Mouse (Mus musculus): ENCODE data around the gene Atxn3. TPM values are rescaled to one million over a fixed set of nuclear protein-coding genes. Genes with fewer than 3 reads are reported as not detected.

Atxn3 gene
- polyA plus RNA-seq, 1 experiment: 0.76 TPM

DNA sequence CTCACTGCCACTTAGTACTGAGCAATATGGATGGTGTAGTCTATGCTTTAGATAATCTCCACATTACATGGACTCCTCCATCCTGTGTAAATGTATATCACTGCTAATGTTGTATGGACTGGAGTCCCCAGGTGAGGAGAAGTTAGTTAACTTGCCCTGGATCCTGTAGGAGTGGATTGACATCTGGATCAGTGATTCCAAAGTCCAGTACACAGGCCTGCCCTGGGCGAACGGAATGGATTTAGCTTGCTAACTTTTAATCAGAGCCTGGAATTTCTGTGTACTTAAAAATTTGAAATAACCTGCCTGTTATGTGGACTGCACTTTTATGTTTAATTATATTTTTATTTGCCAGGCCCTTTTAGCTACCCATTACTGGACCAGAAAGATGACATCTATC, 23.5 kb upstream of the Atxn3 start:
- WGBS: 49% methylated on average over 2 of the region's 2 CpGs
- Histone ChIP-seq H3K4me1 (ENCODE audit: control insufficient read depth, insufficient read depth, insufficient read length, low read length) (peaks cover 5% of the 10 kb centered on the region; the same call in 1 of the 2 replicates), H3K27ac (ENCODE audit: insufficient read depth, low read depth, low read length) (no peak overlapping the region)

GRCm38 (mm10) chr12:101980266-101980665, 22.2 kb upstream of the Atxn3 start:
- 55% methylated on average over 5 of the region's 5 CpGs for WGBS
- no peak overlapping the region for H3K27ac ChIP-seq (ENCODE audit: insufficient read depth, low read depth, low read length)
- H3K4me1 ChIP-seq (ENCODE audit: control insufficient read depth, insufficient read depth, insufficient read length, low read length): peaks cover 5% of the 10 kb centered on the region; the same call in 1 of the 2 replicates
- H3K27me3 ChIP-seq (ENCODE audit: control insufficient read depth, insufficient read depth, low read length): no peaks in the 10 kb centered on the region
- peaks cover 25% of the 10 kb centered on the region for H3K36me3 ChIP-seq (ENCODE audit: control insufficient read depth, insufficient read depth, low read length)
- no peak overlapping the region for H3K4me3 ChIP-seq (ENCODE audit: low read depth, low read length)
- no peak for TF ChIP-seq CTCF (IDR thresholded peaks at IDR 0.05; ENCODE audit: extremely low read depth, insufficient read length, insufficient replicate concordance, low read depth, low read length)
- no peak for TF ChIP-seq POLR2A (IDR thresholded peaks at IDR 0.05; ENCODE audit: low read depth, low read length)

More for the DNA sequence above, 23.5 kb upstream of the Atxn3 start:
- Histone ChIP-seq H3K4me3 (ENCODE audit: low read depth, low read length) (no peak overlapping the region), H3K36me3 (ENCODE audit: control insufficient read depth, insufficient read depth, low read length) (peaks cover 29% of the 10 kb centered on the region), H3K27me3 (ENCODE audit: control insufficient read depth, insufficient read depth, low read length) (no peaks in the 10 kb centered on the region)
- no peak for TF ChIP-seq POLR2A (IDR thresholded peaks at IDR 0.05; ENCODE audit: low read depth, low read length)
- TF ChIP-seq CTCF (IDR thresholded peaks at IDR 0.05; ENCODE audit: extremely low read depth, insufficient read length, insufficient replicate concordance, low read depth, low read length): no peak

DNA sequence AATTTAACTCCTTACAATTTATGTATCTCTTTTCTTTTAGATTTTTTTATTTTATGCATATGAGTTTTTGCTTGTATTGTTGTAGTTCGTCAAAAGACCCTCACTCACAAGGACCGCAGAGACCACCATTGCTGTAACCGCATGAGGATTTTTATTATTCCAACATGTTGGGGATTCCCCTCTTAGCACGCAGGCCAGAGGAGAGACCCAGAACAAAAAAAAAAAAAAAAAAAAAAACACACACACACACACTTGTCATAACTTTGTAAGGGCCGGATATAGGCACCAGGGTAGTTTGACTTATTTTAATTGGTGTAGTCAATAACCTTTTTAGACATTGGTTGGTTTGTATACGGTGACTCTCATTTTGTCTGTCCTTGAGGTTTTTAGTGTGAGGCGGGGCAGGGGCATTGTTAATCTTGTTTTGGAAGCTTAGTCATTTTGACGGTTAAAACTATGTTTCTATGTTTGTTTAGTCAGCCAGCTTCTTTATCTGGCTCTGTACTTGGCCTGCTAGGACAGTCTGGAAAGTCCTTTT, 21.2 kb upstream of the Atxn3 start:
- Histone ChIP-seq H3K36me3 (ENCODE audit: control insufficient read depth, insufficient read depth, low read length) (peaks cover 19% of the 10 kb centered on the region), H3K27me3 (ENCODE audit: control insufficient read depth, insufficient read depth, low read length) (no peaks in the 10 kb centered on the region), H3K4me3 (ENCODE audit: low read depth, low read length) (no peak overlapping the region), H3K4me1 (ENCODE audit: control insufficient read depth, insufficient read depth, insufficient read length, low read length) (peaks cover 5% of the 10 kb centered on the region; the same call in 1 of the 2 replicates), H3K27ac (ENCODE audit: insufficient read depth, low read depth, low read length) (no peak overlapping the region)
- 75% methylated on average over 8 of the region's 8 CpGs for WGBS
- TF ChIP-seq POLR2A (IDR thresholded peaks at IDR 0.05; ENCODE audit: low read depth, low read length) (no peak), CTCF (IDR thresholded peaks at IDR 0.05; ENCODE audit: extremely low read depth, insufficient read length, insufficient replicate concordance, low read depth, low read length) (no peak)

DNA sequence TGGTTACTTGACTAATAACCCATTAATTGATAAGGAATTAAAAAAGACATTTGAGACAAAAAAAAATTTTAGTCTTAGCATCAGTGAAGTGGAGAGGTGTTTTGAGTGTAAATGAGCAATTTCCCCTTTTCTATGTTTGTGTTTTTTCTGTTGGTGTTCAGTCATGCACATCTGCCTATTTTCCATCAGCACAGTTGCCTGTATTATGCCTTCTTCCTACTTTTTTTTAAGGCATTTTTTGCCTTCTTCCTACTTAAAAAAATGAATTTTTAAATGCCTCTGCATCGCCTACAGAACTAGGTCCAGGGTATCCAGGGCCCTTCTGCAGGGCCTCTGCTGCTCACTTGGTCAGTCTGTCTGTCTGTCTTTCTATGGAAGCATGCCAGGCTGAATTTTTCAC, 20.5 kb upstream of the Atxn3 start:
- Histone ChIP-seq H3K36me3 (ENCODE audit: control insufficient read depth, insufficient read depth, low read length) (peaks cover 13% of the 10 kb centered on the region), H3K27ac (ENCODE audit: insufficient read depth, low read depth, low read length) (no peak overlapping the region), H3K4me1 (ENCODE audit: control insufficient read depth, insufficient read depth, insufficient read length, low read length) (peaks cover 5% of the 10 kb centered on the region; the same call in 1 of the 2 replicates), H3K27me3 (ENCODE audit: control insufficient read depth, insufficient read depth, low read length) (no peaks in the 10 kb centered on the region), H3K4me3 (ENCODE audit: low read depth, low read length) (no peak overlapping the region)
- 87% methylated on average over 1 of the region's 1 CpGs for WGBS
- TF ChIP-seq CTCF (IDR thresholded peaks at IDR 0.05; ENCODE audit: extremely low read depth, insufficient read length, insufficient replicate concordance, low read depth, low read length) (no peak), POLR2A (IDR thresholded peaks at IDR 0.05; ENCODE audit: low read depth, low read length) (no peak)

- no peaks in the 10 kb centered on the region for H3K27me3 ChIP-seq (ENCODE audit: control insufficient read depth, insufficient read depth, low read length)
- peaks cover 7% of the 10 kb centered on the region; the same call in 1 of the 2 replicates for H3K4me1 ChIP-seq (ENCODE audit: control insufficient read depth, insufficient read depth, insufficient read length, low read length)
- TF ChIP-seq CTCF (IDR thresholded peaks at IDR 0.05; ENCODE audit: extremely low read depth, insufficient read length, insufficient replicate concordance, low read depth, low read length) (no peak), POLR2A (IDR thresholded peaks at IDR 0.05; ENCODE audit: low read depth, low read length) (no peak)
- no peak overlapping the region for H3K4me3 ChIP-seq (ENCODE audit: low read depth, low read length)
- WGBS: 84% methylated on average over 5 of the region's 5 CpGs
- H3K36me3 ChIP-seq (ENCODE audit: control insufficient read depth, insufficient read depth, low read length): peaks cover 10% of the 10 kb centered on the region
- no peak overlapping the region for H3K27ac ChIP-seq (ENCODE audit: insufficient read depth, low read depth, low read length)
Measured at GRCm38 (mm10) chr12:101978162-101978561, 20.1 kb upstream of the Atxn3 start.

DNA sequence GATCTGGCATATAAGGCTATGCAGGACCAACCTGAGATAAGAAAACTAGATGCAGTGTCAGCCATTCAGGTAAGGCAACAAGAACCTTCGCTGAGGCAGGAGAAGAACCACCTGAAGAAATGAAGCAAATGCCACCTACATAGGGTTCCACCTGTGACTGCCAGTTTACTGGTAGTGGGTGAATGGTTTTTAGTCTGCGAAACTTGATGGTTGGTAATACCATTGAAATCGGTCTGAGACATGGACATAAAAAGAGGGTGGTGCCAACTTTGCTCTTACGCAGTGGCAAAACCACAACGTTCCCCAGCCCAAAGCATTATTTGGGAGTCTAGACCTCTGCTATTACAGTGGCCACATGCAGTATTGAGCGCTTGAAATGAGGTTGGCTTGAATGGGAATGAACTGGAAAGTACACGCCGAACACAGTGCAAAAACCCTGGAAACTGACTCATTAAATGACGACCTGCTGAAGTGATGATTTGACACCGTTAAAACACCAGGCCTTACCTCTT, 19.4 kb upstream of the Atxn3 start:
- Histone ChIP-seq H3K36me3 (ENCODE audit: control insufficient read depth, insufficient read depth, low read length) (peaks cover 5% of the 10 kb centered on the region; the same call in 1 of the 2 replicates), H3K4me3 (ENCODE audit: low read depth, low read length) (no peak overlapping the region), H3K4me1 (ENCODE audit: control insufficient read depth, insufficient read depth, insufficient read length, low read length) (peaks cover 7% of the 10 kb centered on the region; the same call in 1 of the 2 replicates), H3K27me3 (ENCODE audit: control insufficient read depth, insufficient read depth, low read length) (no peaks in the 10 kb centered on the region), H3K27ac (ENCODE audit: insufficient read depth, low read depth, low read length) (no peak overlapping the region)
- TF ChIP-seq POLR2A (IDR thresholded peaks at IDR 0.05; ENCODE audit: low read depth, low read length) (no peak), CTCF (IDR thresholded peaks at IDR 0.05; ENCODE audit: extremely low read depth, insufficient read length, insufficient replicate concordance, low read depth, low read length) (no peak)
- WGBS: 88% methylated on average over 10 of the region's 10 CpGs

DNA sequence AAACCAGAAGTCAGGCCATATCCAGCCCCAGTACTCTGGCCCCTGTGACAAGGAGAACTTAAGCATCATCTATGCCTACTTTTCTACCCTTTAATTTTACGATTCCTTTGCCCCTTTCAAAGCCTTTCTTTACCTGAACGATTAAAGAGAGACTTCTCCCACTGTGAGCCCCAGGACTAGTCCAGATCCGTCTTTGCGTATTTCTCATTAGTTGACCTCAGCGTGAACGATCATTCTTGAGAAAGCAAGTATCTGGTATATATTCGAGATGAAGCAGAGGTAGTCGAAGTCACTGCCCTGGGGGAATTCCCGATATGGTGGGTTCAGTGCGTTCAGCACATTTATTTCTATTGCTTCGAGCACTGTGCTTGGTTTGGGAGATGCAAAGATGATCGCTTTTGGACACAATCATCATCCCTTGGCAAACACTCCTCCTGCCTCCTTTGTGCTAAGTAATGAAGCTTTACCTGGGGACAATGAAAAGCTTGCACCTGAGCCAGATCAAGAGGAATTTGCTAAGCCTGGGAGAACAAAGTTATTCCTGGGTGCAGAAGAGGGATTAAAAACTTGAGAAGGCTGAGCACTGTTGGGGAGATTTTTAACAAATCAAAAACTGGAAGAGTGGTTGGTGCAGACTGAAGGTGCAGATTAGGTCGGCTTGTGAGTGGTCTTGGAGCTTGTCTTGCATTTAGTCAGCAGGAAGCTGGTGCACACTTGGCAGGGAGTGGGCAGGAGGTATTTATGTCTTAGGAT, 18.8 kb upstream of the Atxn3 start:
- H3K27ac ChIP-seq (ENCODE audit: insufficient read depth, low read depth, low read length): peak overlapping the region; percentile 93; the same call in 1 of the 2 replicates

More for the DNA sequence above, 18.8 kb upstream of the Atxn3 start:
- WGBS: 8% methylated on average over 13 of the region's 13 CpGs
- TF ChIP-seq CTCF (IDR thresholded peaks at IDR 0.05; ENCODE audit: extremely low read depth, insufficient read length, insufficient replicate concordance, low read depth, low read length): no peak
- H3K36me3 ChIP-seq (ENCODE audit: control insufficient read depth, insufficient read depth, low read length): peaks cover under 1% of the 10 kb centered on the region; the same call in 1 of the 2 replicates
- H3K4me3 ChIP-seq (ENCODE audit: low read depth, low read length): peak overlapping the region; percentile 96
- H3K4me1 ChIP-seq (ENCODE audit: control insufficient read depth, insufficient read depth, insufficient read length, low read length): peaks cover 7% of the 10 kb centered on the region; the same call in 1 of the 2 replicates
- no peaks in the 10 kb centered on the region for H3K27me3 ChIP-seq (ENCODE audit: control insufficient read depth, insufficient read depth, low read length)
